Mouse (Mus musculus) activated CD4-positive, CD25-positive, alpha-beta regulatory T cell (primary cell): ENCODE measurements around the gene B4galnt3. TPM values are rescaled to one million over a fixed set of nuclear protein-coding genes. Genes with fewer than 3 reads are reported as not detected.

Source experiments
- polyA plus RNA-seq, 2 experiments: library from polyadenylated mRNA; unstranded; fragments of 100-300 nt; shearing (Covaris generic); gene quantifications; one replicate each; pipeline ENCODE4 v1.2.1; 2017

The B4galnt3 gene
- polyA plus RNA-seq: under 1 TPM in 1 of 2 experiments, not detected in 1; 0.10 TPM

DNA sequence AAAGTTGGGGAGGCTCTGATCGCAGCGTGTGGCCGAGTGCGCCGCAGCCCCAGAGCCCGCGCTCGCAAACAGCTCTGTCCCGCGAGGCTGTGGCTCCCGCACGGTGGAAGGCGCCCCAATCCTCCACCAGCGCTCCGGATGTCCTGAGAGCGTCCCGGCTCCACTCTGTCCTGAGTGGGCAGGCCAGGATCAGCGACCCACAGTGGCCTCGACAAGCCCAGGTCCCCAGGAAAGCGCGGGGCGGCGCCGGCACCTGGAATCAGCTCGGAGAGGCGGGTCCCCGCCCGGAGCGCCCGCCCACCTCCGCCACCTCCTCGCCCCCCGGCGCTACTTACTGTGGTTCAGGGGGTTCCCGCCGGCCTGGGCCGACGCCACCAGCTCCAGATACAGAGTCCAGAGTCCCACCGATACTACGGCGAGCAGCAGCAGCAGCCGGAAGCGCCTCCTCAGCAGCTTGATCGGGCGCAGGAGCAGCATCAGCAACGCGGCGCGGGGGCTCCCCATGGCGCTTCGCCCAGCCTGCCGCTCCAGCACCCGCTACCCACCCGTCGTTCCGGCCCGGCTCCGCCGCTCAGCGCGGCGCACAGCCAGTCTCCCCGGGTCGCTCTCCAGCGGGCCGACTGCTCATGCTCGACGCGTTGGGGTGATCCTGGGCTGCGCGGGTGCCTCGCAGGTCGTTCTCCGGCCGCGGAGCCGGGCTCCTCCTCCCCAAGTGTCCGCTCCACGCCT is at the start of gene B4galnt3, which contains the start of gene D330020A13Rik:
B4galnt3 (minus strand) TSS at position 504 of the 729 bp plus-strand sequence.
D330020A13Rik (plus strand) TSS at position 309 of the 729 bp plus-strand sequence.

Other genes with a start within 250 kb of the B4galnt3 start
- gene Ninj2, start 201.2 kb downstream of the B4galnt3 start, polyA plus RNA-seq: 1 to 10 TPM; 4.3 to 5.1 TPM
- not detected for gene D330020A13Rik, start 195 bp downstream of the B4galnt3 start, polyA plus RNA-seq
- gene Kdm5a, start 69.6 kb upstream of the B4galnt3 start, polyA plus RNA-seq: 10 to 100 TPM; 91.0 to 92.7 TPM
- 10 to 100 TPM in 1 of 2 experiments, 1 to 10 TPM in 1; 6.5 to 13.2 TPM for gene Ccdc77, start 69.8 kb upstream of the B4galnt3 start, polyA plus RNA-seq
- 100 to 1,000 TPM; 111 to 130 TPM for gene Il17ra, start 168.7 kb upstream of the B4galnt3 start, polyA plus RNA-seq
- gene Tmem121b, start 199.2 kb upstream of the B4galnt3 start, polyA plus RNA-seq: 1 to 10 TPM; 1.7 to 2.3 TPM
- 100 to 1,000 TPM in 1 of 2 experiments, 10 to 100 TPM in 1; 82.4 to 102 TPM for gene Hdhd5, start 236.8 kb upstream of the B4galnt3 start, polyA plus RNA-seq